Mouse (Mus musculus) lung, embryonic 15.5 days (tissue): ENCODE results near the gene Med12. TPM values are rescaled to one million over a fixed set of nuclear protein-coding genes. Genes with fewer than 3 reads are reported as not detected.

Source experiments
- ATAC-seq: fragments of 200-750 bp; cut with Nextera tagmentation; 2 replicates; pipeline ENCODE4 v1.8.0; 2017; ENCODE audit warnings: moderate number of reproducible peaks, borderline replicate concordance; ENCODE audit not compliant: low FRiP score, low TSS enrichment; ENCODE audit errors: extremely low read depth
- H3K27ac ChIP-seq: fragments of 300-500 bp; sonication (generic); 2 replicates; pipeline ENCODE4 v1.5.1; 2015; ENCODE audit warnings: moderate library complexity, mild to moderate bottlenecking, inconsistent platforms
- H3K27me3 ChIP-seq: fragments of 300-500 bp; sonication (generic); 2 replicates; pipeline ENCODE4 v1.6.1; 2015; ENCODE audit warnings: inconsistent platforms
- H3K36me3 ChIP-seq: fragments of 300-500 bp; sonication (generic); 2 replicates; pipeline ENCODE4 v1.6.1; 2015; ENCODE audit warnings: inconsistent platforms
- H3K4me1 ChIP-seq: fragments of 300-500 bp; sonication (generic); 2 replicates; pipeline ENCODE4 v1.6.1; 2015; ENCODE audit warnings: inconsistent platforms
- H3K4me2 ChIP-seq: fragments of 300-500 bp; sonication (generic); 2 replicates; pipeline ENCODE4 v1.6.1; 2015; ENCODE audit warnings: inconsistent platforms, mild to moderate bottlenecking, moderate library complexity
- H3K4me3 ChIP-seq: fragments of 300-500 bp; sonication (generic); 2 replicates; pipeline ENCODE4 v1.5.1; 2015; ENCODE audit warnings: mild to moderate bottlenecking, inconsistent platforms
- H3K9ac ChIP-seq: fragments of 300-500 bp; sonication (generic); 2 replicates; pipeline ENCODE4 v1.6.1; 2015; ENCODE audit warnings: inconsistent platforms
- H3K9me3 ChIP-seq: fragments of 300-500 bp; sonication (generic); 2 replicates; pipeline ENCODE4 v1.6.1; 2016; ENCODE audit warnings: inconsistent platforms
- WGBS: fragments of 180-500 bp; shearing (Covaris S2); methylation state at CpG from one replicate; pipeline ENCODE4 v1.1.7; 2015; 5-methylcytosine and 5-hydroxymethylcytosine counted together
- polyA plus RNA-seq: library from polyadenylated mRNA; unstranded; fragments of >200 nt; fragmentation: Nextera tagmentation; extraction: Ambion mirVana; gene quantifications from 2 replicates; pipeline ENCODE4 v1.2.1, GENCODE M21; 2015

The Med12 gene
- polyA plus RNA-seq: 29.5 and 32.3 TPM in 2 replicates

- Histone ChIP-seq H3K36me3 (peaks cover 13% of the 10 kb centered on the region), H3K9me3 (no peaks in the 10 kb centered on the region), H3K4me3 (peak within 1 kb of the TSS; percentile 57), H3K4me2 (peak within 1 kb of the TSS; percentile 51), H3K4me1 (peaks cover 5% of the 10 kb centered on the region), H3K27me3 (peaks cover 5% of the 10 kb centered on the region; the same call in 1 of the 2 replicates), H3K9ac (peak within 1 kb of the TSS; percentile 68), H3K27ac (peak within 1 kb of the TSS; percentile 44; the same call in 1 of the 2 replicates)
- peak; percentile 98 for ATAC-seq
- WGBS: 17% methylated on average over 52 of the region's 54 CpGs
Observed at GRCm38 (mm10) chrX:101273875-101274738, at the start of gene Med12. Med12 (plus strand) TSS chrX:101274030.

GRCm38 (mm10) chrX:101245011-101245410, 28.8 kb upstream of the Med12 start:
- Histone ChIP-seq H3K4me3 (no peak overlapping the region), H3K27me3 (peaks cover 4% of the 10 kb centered on the region; the same call in 1 of the 2 replicates), H3K9me3 (no peaks in the 10 kb centered on the region), H3K4me2 (no peak overlapping the region), H3K4me1 (no peaks in the 10 kb centered on the region), H3K9ac (no peak overlapping the region), H3K36me3 (no peaks in the 10 kb centered on the region), H3K27ac (no peak overlapping the region)
- ATAC-seq: no peak
- WGBS: 26% methylated on average over 1 of the region's 1 CpGs

GRCm38 (mm10) chrX:101253952-101254729, 19.7 kb upstream of the Med12 start, which contains the start of gene Foxo4:
Foxo4 (plus strand) TSS chrX:101254528.
- Histone ChIP-seq H3K9ac (peak within 1 kb of the TSS; percentile 51), H3K4me1 (no peaks in the 10 kb centered on the region), H3K4me2 (peak within 1 kb of the TSS; percentile 73), H3K36me3 (no peaks in the 10 kb centered on the region), H3K27me3 (no peaks in the 10 kb centered on the region), H3K9me3 (no peaks in the 10 kb centered on the region), H3K27ac (peak within 1 kb of the TSS; percentile 57), H3K4me3 (peak within 1 kb of the TSS; percentile 55)
- 15% methylated on average over 43 of the region's 47 CpGs for WGBS
- ATAC-seq: peak; percentile 92

- Histone ChIP-seq H3K27ac (peak overlapping the region; percentile 57), H3K9me3 (no peaks in the 10 kb centered on the region), H3K4me2 (peak overlapping the region; percentile 73), H3K36me3 (no peaks in the 10 kb centered on the region), H3K9ac (peak overlapping the region; percentile 51), H3K4me3 (peak overlapping the region; percentile 55), H3K27me3 (no peaks in the 10 kb centered on the region), H3K4me1 (no peaks in the 10 kb centered on the region)
- ATAC-seq: peak; percentile 17; the same call in 1 of the 2 replicates
- WGBS: 19% methylated on average over 26 of the region's 26 CpGs
Observed at GRCm38 (mm10) chrX:101254740-101255139, 19.1 kb upstream of the Med12 start.

- H3K27me3 ChIP-seq: no peaks in the 10 kb centered on the region
- H3K9ac ChIP-seq: no peak overlapping the region
- no peaks in the 10 kb centered on the region for H3K36me3 ChIP-seq
- H3K27ac ChIP-seq: no peak overlapping the region
- no peak for ATAC-seq
- no peak overlapping the region for H3K4me3 ChIP-seq
- peaks cover 6% of the 10 kb centered on the region; the same call in 1 of the 2 replicates for H3K4me1 ChIP-seq
- WGBS: 81% methylated on average over 13 of the region's 13 CpGs
- H3K4me2 ChIP-seq: no peak overlapping the region
- H3K9me3 ChIP-seq: no peaks in the 10 kb centered on the region
Observed at GRCm38 (mm10) chrX:101256603-101257002, 17.2 kb upstream of the Med12 start.

GRCm38 (mm10) chrX:101260441-101261325, 13.1 kb upstream of the Med12 start:
- no peak overlapping the region for H3K4me2 ChIP-seq
- peaks cover 6% of the 10 kb centered on the region; the same call in 1 of the 2 replicates for H3K4me1 ChIP-seq
- 22% methylated on average over 11 of the region's 13 CpGs for WGBS
- H3K9ac ChIP-seq: no peak overlapping the region
- H3K27ac ChIP-seq: peak overlapping the region; percentile 76
- H3K36me3 ChIP-seq: no peaks in the 10 kb centered on the region
- no peak overlapping the region for H3K4me3 ChIP-seq
- peak; percentile 70; the same call in 1 of the 2 replicates for ATAC-seq
- H3K27me3 ChIP-seq: no peaks in the 10 kb centered on the region
- no peaks in the 10 kb centered on the region for H3K9me3 ChIP-seq

GRCm38 (mm10) chrX:101263892-101264291, 9.9 kb upstream of the Med12 start, which contains the start of gene Gm614:
Gm614 (minus strand) TSS chrX:101263992.
- no peak for ATAC-seq
- no peaks in the 10 kb centered on the region for H3K36me3 ChIP-seq
- H3K4me1 ChIP-seq: peaks cover 6% of the 10 kb centered on the region; the same call in 1 of the 2 replicates
- H3K4me2 ChIP-seq: no peak within 1 kb of the TSS
- WGBS: 88% methylated on average over 1 of the region's 1 CpGs
- H3K9ac ChIP-seq: no peak within 1 kb of the TSS
- H3K27me3 ChIP-seq: no peaks in the 10 kb centered on the region
- H3K9me3 ChIP-seq: no peaks in the 10 kb centered on the region
- no peak within 1 kb of the TSS for H3K27ac ChIP-seq
- no peak within 1 kb of the TSS for H3K4me3 ChIP-seq

GRCm38 (mm10) chrX:101266631-101267030, 7.2 kb upstream of the Med12 start:
- 93% methylated on average over 6 of the region's 6 CpGs for WGBS
- Histone ChIP-seq H3K27ac (no peak overlapping the region), H3K4me3 (no peak overlapping the region), H3K27me3 (no peaks in the 10 kb centered on the region), H3K9me3 (no peaks in the 10 kb centered on the region), H3K4me1 (no peaks in the 10 kb centered on the region), H3K9ac (no peak overlapping the region), H3K4me2 (no peak overlapping the region), H3K36me3 (no peaks in the 10 kb centered on the region)
- no peak for ATAC-seq

- no peak within 1 kb of the TSS for H3K9ac ChIP-seq
- H3K4me3 ChIP-seq: no peak within 1 kb of the TSS
- no peak within 1 kb of the TSS for H3K27ac ChIP-seq
- H3K36me3 ChIP-seq: no peaks in the 10 kb centered on the region
- 51% methylated on average over 5 of the region's 5 CpGs for WGBS
- peaks cover 5% of the 10 kb centered on the region; the same call in 1 of the 2 replicates for H3K27me3 ChIP-seq
- H3K9me3 ChIP-seq: no peaks in the 10 kb centered on the region
- no peaks in the 10 kb centered on the region for H3K4me1 ChIP-seq
- ATAC-seq: no peak
- peak within 1 kb of the TSS; percentile 13; the same call in 1 of the 2 replicates for H3K4me2 ChIP-seq
Observed at GRCm38 (mm10) chrX:101268025-101268754, 5.6 kb upstream of the Med12 start, which contains the start of gene Il2rg. Il2rg (minus strand) TSS chrX:101268255.

- H3K9ac ChIP-seq: no peak within 1 kb of the TSS
- H3K9me3 ChIP-seq: no peaks in the 10 kb centered on the region
- H3K36me3 ChIP-seq: no peaks in the 10 kb centered on the region
- peak within 1 kb of the TSS; percentile 13; the same call in 1 of the 2 replicates for H3K4me2 ChIP-seq
- H3K4me3 ChIP-seq: no peak within 1 kb of the TSS
- WGBS: 59% methylated on average over 3 of the region's 3 CpGs
- no peak for ATAC-seq
- peaks cover 5% of the 10 kb centered on the region; the same call in 1 of the 2 replicates for H3K27me3 ChIP-seq
- H3K4me1 ChIP-seq: no peaks in the 10 kb centered on the region
- no peak within 1 kb of the TSS for H3K27ac ChIP-seq
Observed at GRCm38 (mm10) chrX:101268755-101269124, 5.1 kb upstream of the Med12 start, which contains the start of gene Gm20489. Gm20489 (minus strand) TSS chrX:101269023.
